Mouse (Mus musculus) CH12.LX (cell line): ENCODE measurements around the gene Spata2l.

Experiments used
- CTCF ChIP-seq, 2 experiments: IDR thresholded peaks in 1 of 2; conservative IDR thresholded peaks in 1 of 2; 2 replicates each; pipeline ENCODE4 v1.5.1; 2011 to 2012; ENCODE audit warnings: low read depth in 2 of 2, low read length in 2 of 2, improper control_type of control experiment in 1 of 2, inconsistent platforms in 1 of 2, mild to moderate bottlenecking in 1 of 2, moderate library complexity in 1 of 2
- HCFC1 ChIP-seq: IDR thresholded peaks from 2 replicates; pipeline ENCODE4 v1.6.1; 2012; ENCODE audit warnings: low read depth, mild to moderate bottlenecking, inconsistent platforms, low read length, improper control_type of control experiment
- MAX ChIP-seq: IDR thresholded peaks from 2 replicates; pipeline ENCODE4 v1.6.1; 2011; ENCODE audit warnings: low read length, improper control_type of control experiment
- MEF2A ChIP-seq: IDR thresholded peaks from 2 replicates; pipeline ENCODE4 v1.6.1; 2014; ENCODE audit warnings: low read depth, mild to moderate bottlenecking, inconsistent platforms, low read length, improper control_type of control experiment, borderline replicate concordance
- POLR2A ChIP-seq: IDR thresholded peaks from 2 replicates; pipeline ENCODE4 v1.6.1; 2011; ENCODE audit warnings: low read depth, mild to moderate bottlenecking, improper control_type of control experiment, low read length
- RCOR1 ChIP-seq: conservative IDR thresholded peaks from 2 replicates; pipeline ENCODE4 v1.6.1; 2012; ENCODE audit warnings: low read depth, mild to moderate bottlenecking, inconsistent platforms, low read length, improper control_type of control experiment
- TBP ChIP-seq: conservative IDR thresholded peaks from 2 replicates; pipeline ENCODE4 v1.6.1; 2011; ENCODE audit warnings: low read depth, low read length, improper control_type of control experiment
- ZKSCAN1 ChIP-seq: IDR thresholded peaks from 2 replicates; pipeline ENCODE4 v1.6.1; 2012; ENCODE audit warnings: low read depth, inconsistent platforms, low read length, improper control_type of control experiment, borderline replicate concordance

GRCm38 (mm10) chr8:123271901-123272300, 35.9 kb upstream of the Spata2l start:
- TF ChIP-seq RCOR1 = no peak
- TF ChIP-seq POLR2A = no peak
- TF ChIP-seq CTCF (conservative IDR thresholded peaks at IDR 0.05 in 1 of 2, IDR thresholded peaks at IDR 0.05 in 1 of 2; ENCODE audit: low read depth in 2 of 2, low read length in 2 of 2) = no peak
- TF ChIP-seq ZKSCAN1 = no peak
- no peak for TF ChIP-seq MAX
- no peak for TF ChIP-seq HCFC1
- TF ChIP-seq TBP = no peak
- no peak for TF ChIP-seq MEF2A
